Mouse (Mus musculus) MEL (cell line): ENCODE measurements around the gene Cdc42ep4. TPM values are rescaled to one million over a fixed set of nuclear protein-coding genes. Genes with fewer than 3 reads are reported as not detected.

Experiments used
- DNase-seq: peaks from one replicate; pipeline ENCODE4 v3.0.0; 2011; ENCODE audit warnings: low read depth, low spot score
- H3K27ac ChIP-seq: 2 replicates; pipeline ENCODE4 v1.5.1; 2012; ENCODE audit warnings: low read depth, mild to moderate bottlenecking, control low read depth, low read length, moderate library complexity; ENCODE audit not compliant: control insufficient read depth
- H3K27me3 ChIP-seq, 2 experiments: fragments of 150-350 bp in 1 of 2; sonication (generic) in 1 of 2; 2 replicates each; pipeline ENCODE4 v1.6.1; 2012; ENCODE audit warnings: low read length in 2 of 2, mild to moderate bottlenecking in 2 of 2, improper control_type of control experiment in 1 of 2, moderate library complexity in 1 of 2; ENCODE audit not compliant: insufficient read depth in 2 of 2, control insufficient read depth in 1 of 2
- H3K36me3 ChIP-seq, 2 experiments: 2 replicates each; pipeline ENCODE4 v1.6.1; 2012 to 2014; ENCODE audit warnings: low read length in 2 of 2, improper control_type of control experiment in 1 of 2, inconsistent platforms in 1 of 2, mild to moderate bottlenecking in 1 of 2; ENCODE audit not compliant: insufficient read depth in 2 of 2, control insufficient read depth in 1 of 2
- H3K4me1 ChIP-seq, 2 experiments: fragments of 150-350 bp in 1 of 2; sonication (generic) in 1 of 2; 2 replicates each; pipeline ENCODE4 v1.6.1; 2012; ENCODE audit warnings: low read length in 2 of 2, improper control_type of control experiment in 1 of 2, mild to moderate bottlenecking in 1 of 2; ENCODE audit not compliant: insufficient read depth in 2 of 2, control insufficient read depth in 1 of 2
- H3K4me3 ChIP-seq, 2 experiments: fragments of 150-350 bp in 1 of 2; sonication (generic) in 1 of 2; 2 replicates each; pipeline ENCODE4 v1.5.1; 2012; ENCODE audit warnings: low read depth in 2 of 2, low read length in 2 of 2, mild to moderate bottlenecking in 2 of 2, moderate library complexity in 2 of 2, control low read depth in 1 of 2, improper control_type of control experiment in 1 of 2; ENCODE audit not compliant: control insufficient read depth in 1 of 2, insufficient read depth in 1 of 2
- H3K79me2 ChIP-seq: 2 replicates; pipeline ENCODE4 v1.6.1; 2012; ENCODE audit warnings: mild to moderate bottlenecking, low read length, moderate library complexity; ENCODE audit not compliant: control insufficient read depth, poor library complexity, insufficient read depth
- H3K9ac ChIP-seq: 2 replicates; pipeline ENCODE4 v1.6.1; 2012; ENCODE audit warnings: low read depth, mild to moderate bottlenecking, control low read depth, low read length, moderate library complexity; ENCODE audit not compliant: control insufficient read depth, poor library complexity, severe bottlenecking
- H3K9me3 ChIP-seq: fragments of 150-350 bp; sonication (generic); replicated peaks from 2 replicates; pipeline ENCODE4 v1.6.1; 2012; ENCODE audit warnings: mild to moderate bottlenecking, low read length, improper control_type of control experiment, moderate library complexity; ENCODE audit not compliant: insufficient read depth
- BHLHE40 ChIP-seq: IDR thresholded peaks from 2 replicates; pipeline ENCODE4 v1.6.1; 2012; ENCODE audit warnings: low read depth, mild to moderate bottlenecking, inconsistent platforms, low read length, improper control_type of control experiment, borderline replicate concordance
- CHD2 ChIP-seq: IDR thresholded peaks from 2 replicates; pipeline ENCODE4 v1.6.1; 2011; ENCODE audit warnings: low read length, improper control_type of control experiment
- ETS1 ChIP-seq: IDR thresholded peaks from 2 replicates; pipeline ENCODE4 v1.6.1; 2012; ENCODE audit warnings: low read depth, mild to moderate bottlenecking, inconsistent platforms, low read length, improper control_type of control experiment, moderate library complexity
- HCFC1 ChIP-seq: IDR thresholded peaks from 2 replicates; pipeline ENCODE4 v1.6.1; 2012; ENCODE audit warnings: low read depth, mild to moderate bottlenecking, inconsistent platforms, low read length, improper control_type of control experiment, moderate library complexity
- JUND ChIP-seq: IDR thresholded peaks from 2 replicates; pipeline ENCODE4 v1.6.1; 2011; ENCODE audit warnings: low read depth, mild to moderate bottlenecking, improper control_type of control experiment, low read length
- KAT2A ChIP-seq: conservative IDR thresholded peaks from 2 replicates; pipeline ENCODE4 v1.6.1; 2012; ENCODE audit warnings: low read depth, low read length, improper control_type of control experiment, inconsistent platforms
- MAX ChIP-seq: IDR thresholded peaks from 2 replicates; pipeline ENCODE4 v1.6.1; 2011; ENCODE audit warnings: low read length, improper control_type of control experiment
- MEF2A ChIP-seq: IDR thresholded peaks from 2 replicates; pipeline ENCODE4 v1.6.1; 2014; ENCODE audit warnings: low read depth, mild to moderate bottlenecking, inconsistent platforms, low read length, improper control_type of control experiment; ENCODE audit not compliant: poor library complexity, insufficient replicate concordance, severe bottlenecking; ENCODE audit errors: extremely low read depth
- MXI1 ChIP-seq: IDR thresholded peaks from 2 replicates; pipeline ENCODE4 v1.6.1; 2011; ENCODE audit warnings: mild to moderate bottlenecking, low read depth, low read length, improper control_type of control experiment
- POLR2A ChIP-seq, 2 experiments: IDR thresholded peaks; 2 replicates each; pipeline ENCODE4 v1.6.1; 2011 to 2012; ENCODE audit warnings: low read length in 2 of 2, mild to moderate bottlenecking in 2 of 2, control low read depth in 1 of 2, improper control_type of control experiment in 1 of 2, low read depth in 1 of 2, moderate library complexity in 1 of 2; ENCODE audit not compliant: control insufficient read depth in 1 of 2, insufficient read depth in 1 of 2, poor library complexity in 1 of 2
- POLR2AphosphoS2 ChIP-seq: IDR thresholded peaks from 2 replicates; pipeline ENCODE4 v1.6.1; 2011; ENCODE audit warnings: low read length, improper control_type of control experiment
- RCOR1 ChIP-seq: IDR thresholded peaks from 2 replicates; pipeline ENCODE4 v1.6.1; 2012; ENCODE audit warnings: low read depth, mild to moderate bottlenecking, inconsistent platforms, low read length, improper control_type of control experiment
- SIN3A ChIP-seq: IDR thresholded peaks from 2 replicates; pipeline ENCODE4 v1.6.1; 2012; ENCODE audit warnings: low read length, improper control_type of control experiment, inconsistent platforms
- TBP ChIP-seq: IDR thresholded peaks from 2 replicates; pipeline ENCODE4 v1.8.0; 2011; ENCODE audit warnings: low read depth, low read length, improper control_type of control experiment
- TCF12 ChIP-seq: IDR thresholded peaks from 2 replicates; pipeline ENCODE4 v1.6.1; 2014; ENCODE audit warnings: low read depth, mild to moderate bottlenecking, inconsistent platforms, low read length, improper control_type of control experiment, moderate library complexity
- UBTF ChIP-seq: IDR thresholded peaks from 2 replicates; pipeline ENCODE4 v1.6.1; 2012; ENCODE audit warnings: low read depth, mild to moderate bottlenecking, inconsistent platforms, low read length, improper control_type of control experiment, moderate library complexity, borderline replicate concordance; ENCODE audit not compliant: insufficient read depth
- USF1 ChIP-seq: IDR thresholded peaks from 2 replicates; pipeline ENCODE4 v1.6.1; 2014; ENCODE audit warnings: low read depth, mild to moderate bottlenecking, inconsistent platforms, low read length, improper control_type of control experiment, moderate library complexity
- polyA plus RNA-seq, 2 experiments: library from polyadenylated mRNA; stranded (reverse) in 1 of 2; unstranded in 1 of 2; fragments of >175 nt in 1 of 2; fragments of >200 nt in 1 of 2; gene quantifications; 2 replicates each; pipeline versions ENCODE4 v1.2.1 to v1.2.4; 2012; ENCODE audit warnings: low replicate concordance in 2 of 2, low read depth in 1 of 2; ENCODE audit not compliant: insufficient read length in 2 of 2, insufficient read depth in 1 of 2, missing spikeins in 1 of 2
- total RNA-seq: library from RNA; depleted of rRNA; stranded (reverse); fragments of 300-350 nt; gene quantifications from 2 replicates; pipeline ENCODE4 v1.2.3, GENCODE M21; 2012

The Cdc42ep4 gene
- total and polyA plus RNA-seq, 3 experiments, result 27.7 to 39.0 TPM; not detected in 1

DNA sequence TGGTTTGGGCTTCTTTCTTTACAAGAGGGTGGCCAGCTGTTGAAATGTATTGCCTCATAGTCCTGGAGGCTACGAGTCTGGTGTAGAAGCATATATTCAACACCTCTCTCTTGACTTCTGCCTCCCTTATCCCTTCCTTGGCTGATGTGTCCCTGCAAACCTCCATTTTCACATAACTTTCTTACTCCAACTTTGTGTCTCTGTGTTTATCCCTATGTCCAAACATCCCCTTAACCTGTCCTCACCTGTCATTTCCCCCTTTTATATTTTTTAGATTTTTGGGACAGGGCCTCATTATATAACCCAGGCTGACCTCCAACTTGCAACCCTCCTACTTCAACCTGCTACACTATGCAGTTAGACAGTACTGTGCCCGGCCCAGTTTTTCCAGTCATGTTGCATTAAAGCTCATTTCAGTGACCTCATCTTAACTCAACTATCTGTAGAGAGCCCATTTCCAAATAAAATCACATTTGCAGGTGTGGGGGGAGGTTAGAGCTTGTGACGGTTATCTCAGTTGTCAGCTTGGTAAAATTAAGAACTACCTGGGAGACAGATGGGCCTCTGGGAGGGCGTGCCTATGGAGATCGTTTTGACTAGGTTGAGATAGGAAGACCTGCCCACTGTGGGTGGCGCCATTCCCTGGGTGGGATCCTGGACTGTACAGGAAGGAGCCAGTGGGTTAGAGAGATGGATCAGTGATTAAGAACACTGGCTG is 12.6 kb upstream of the Cdc42ep4 start (continued):
- no peak for TF ChIP-seq MAX
- TF ChIP-seq BHLHE40, result no peak
- no peak for TF ChIP-seq JUND
- no peak for TF ChIP-seq UBTF
- no peak for TF ChIP-seq TBP
- TF ChIP-seq RCOR1, result no peak
- TF ChIP-seq TCF12, result peak; percentile 72
- TF ChIP-seq POLR2A (IDR thresholded peaks at IDR 0.05; ENCODE audit: control insufficient read depth in 1 of 2, insufficient read depth in 1 of 2, low read depth in 1 of 2, low read length in 2 of 2, poor library complexity in 1 of 2), result 0 out of 4 replicates have a peak, but pooled peaks of 1 of the 2 experiments have one; percentile 16
- no peak for TF ChIP-seq USF1
- TF ChIP-seq SIN3A, result peak; percentile 36; the same call in 1 of the 2 replicates
- no peak; the same call in 1 of the 2 replicates for TF ChIP-seq HCFC1

DNA sequence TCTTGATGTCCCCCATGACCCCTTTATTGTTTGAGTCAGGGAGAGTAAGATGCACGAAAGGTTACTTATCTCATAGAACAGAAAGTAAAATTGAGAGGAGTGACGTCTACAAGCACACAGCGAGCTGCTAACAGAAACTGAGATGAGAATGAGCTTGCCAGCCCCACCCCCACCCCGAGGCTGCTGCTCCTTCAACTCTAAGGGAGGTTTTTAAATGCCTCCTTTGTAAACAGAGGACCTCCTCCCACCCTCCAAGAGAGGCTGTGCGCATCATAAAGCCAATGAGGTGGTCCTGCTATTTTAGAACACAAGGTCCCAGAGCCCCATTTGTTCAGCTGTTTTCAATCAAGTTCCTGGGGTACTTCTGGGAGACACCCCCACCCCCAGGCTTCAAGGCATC is 11.8 kb upstream of the Cdc42ep4 start:
- Histone ChIP-seq H3K4me3 (peak overlapping the region in 1 of 2 experiments; percentile 36; a peak in 1 of 4 replicates), H3K9me3 (no peaks in the 10 kb centered on the region), H3K36me3 (peaks cover 0 to 24% of the 10 kb centered on the region in 2 experiments; a peak in 2 of 4 replicates), H3K27me3 (no peaks in the 10 kb centered on the region), H3K79me2 (no peaks in the 10 kb centered on the region), H3K9ac (no peak overlapping the region; the same call in 1 of the 2 replicates), H3K27ac (no peak overlapping the region), H3K4me1 (peaks cover 22 to 42% of the 10 kb centered on the region in 2 experiments)
- TF ChIP-seq MXI1, result no peak
- no peak for TF ChIP-seq RCOR1
- peak; percentile 31; the same call in 1 of the 2 replicates for TF ChIP-seq ETS1
- no peak for TF ChIP-seq MEF2A
- peak; percentile 30 for TF ChIP-seq CHD2
- 0 out of 2 replicates have a peak, but pooled peaks have one; percentile 18 for TF ChIP-seq TCF12
- no peak for TF ChIP-seq KAT2A
- TF ChIP-seq POLR2AphosphoS2, result no peak
- peak; percentile 47 for DNase-seq
